Mouse (Mus musculus): ENCODE results near the gene Trmt5. TPM values are rescaled to one million over a fixed set of nuclear protein-coding genes. Genes with fewer than 3 reads are reported as not detected.

Gene Trmt5
- polyA plus RNA-seq, 3 experiments from 2014 or later: 15.0 to 18.6 (median 15.2) TPM

DNA sequence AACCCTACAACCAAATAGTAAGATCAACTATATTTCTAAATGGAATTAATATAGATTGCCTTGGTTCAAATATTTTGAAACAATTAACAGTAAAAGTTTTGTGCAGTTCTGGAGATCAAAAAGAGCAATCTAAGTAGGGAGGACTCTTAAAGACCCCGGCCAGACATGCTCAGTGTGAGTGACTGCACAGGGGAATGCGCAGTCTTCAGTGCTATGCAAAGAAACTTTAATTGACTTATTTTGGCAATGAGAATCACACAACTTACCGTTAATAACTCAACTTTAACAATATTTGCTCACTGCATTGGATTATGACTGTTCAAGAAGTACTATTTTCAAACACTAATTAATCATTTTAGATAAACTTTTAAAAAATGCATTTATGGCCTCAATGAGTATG, 17.0 kb downstream of the Trmt5 start:
- ATAC-seq: no peak

DNA sequence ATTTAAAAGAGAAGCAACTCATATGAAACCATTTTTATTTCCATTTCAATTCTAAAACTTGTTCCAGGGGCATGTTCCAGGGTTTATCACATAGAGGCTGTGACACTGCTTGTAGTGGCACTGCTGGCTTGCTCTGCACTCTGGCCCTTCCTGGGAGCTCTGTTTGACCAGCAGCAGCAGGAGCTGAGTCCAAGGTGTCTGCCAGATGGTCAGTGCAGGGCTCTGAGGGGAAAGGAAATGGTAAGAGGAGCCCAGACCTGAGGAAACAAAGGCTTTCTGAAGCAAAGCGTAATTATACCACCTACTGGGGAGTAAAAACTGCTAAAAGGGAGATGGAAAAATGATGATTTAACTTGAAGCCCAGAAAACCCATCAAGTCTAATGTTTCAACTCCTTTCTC, 18.0 kb downstream of the Trmt5 start:
- ATAC-seq: no peak

DNA sequence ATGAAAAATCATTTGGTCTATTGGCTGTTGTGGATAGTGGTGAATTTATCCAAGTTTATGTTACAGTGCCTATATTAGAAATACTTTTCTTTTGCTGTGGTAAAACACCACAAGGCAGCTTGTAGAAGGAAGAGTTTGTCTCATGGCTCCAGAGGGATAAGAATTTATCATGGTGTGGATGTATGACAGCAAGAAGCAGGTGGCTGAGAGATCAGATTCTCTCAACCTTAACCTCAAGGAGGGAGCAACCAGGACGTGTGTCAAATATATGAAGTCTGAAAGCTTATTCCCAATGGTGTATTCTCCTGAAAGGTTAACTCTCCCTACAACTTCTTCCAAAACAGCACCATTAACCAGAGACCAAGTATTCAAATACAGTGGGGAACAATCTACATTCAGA, 19.9 kb downstream of the Trmt5 start:
- no peak for ATAC-seq

DNA sequence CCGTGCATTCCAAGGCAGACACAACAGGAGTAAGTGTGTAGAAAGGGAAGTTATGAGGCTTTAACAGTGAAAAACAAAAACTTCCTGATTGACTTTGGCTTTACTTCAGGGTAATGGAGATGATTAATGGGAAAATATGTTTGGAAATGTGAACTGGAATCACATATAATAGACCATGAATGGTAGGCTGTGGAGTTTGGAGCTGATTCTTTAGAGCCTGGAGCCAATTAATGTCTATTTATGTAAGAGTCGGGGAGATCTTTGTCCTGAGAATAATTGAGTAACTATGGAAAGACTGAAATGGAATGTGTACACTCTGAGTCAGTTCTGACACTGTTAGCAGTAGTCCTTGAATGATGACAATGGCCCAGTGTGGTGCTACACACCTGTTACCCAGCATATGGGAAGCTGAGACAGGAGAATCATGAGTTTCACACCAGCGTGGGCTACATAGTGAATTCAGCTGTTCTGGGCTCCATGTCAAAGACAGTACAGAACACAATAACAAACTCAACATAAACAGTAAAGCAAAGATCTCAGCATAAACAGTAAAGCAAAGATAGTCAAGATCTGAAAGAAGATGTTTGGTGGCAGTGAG, 21.0 kb downstream of the Trmt5 start:
- no peak for ATAC-seq

DNA sequence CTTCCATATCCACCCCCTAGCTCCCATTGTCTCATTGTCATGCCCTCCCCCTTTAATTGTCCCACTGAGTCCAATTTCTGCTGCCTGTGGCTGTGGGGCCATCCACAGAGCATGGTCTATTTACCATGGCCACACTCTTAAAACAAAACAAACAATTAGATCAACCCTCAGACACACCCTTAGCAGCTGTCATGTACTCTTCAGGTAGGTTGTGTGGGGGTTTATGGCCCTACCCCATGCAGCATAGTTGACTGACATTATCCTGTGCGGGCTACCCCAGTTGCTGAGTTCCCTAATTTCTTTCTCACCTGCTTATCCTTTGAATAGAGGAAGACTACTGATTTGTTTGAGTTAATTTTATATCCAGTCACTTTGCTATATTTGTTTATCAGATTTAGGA, 26.2 kb downstream of the Trmt5 start:
- ATAC-seq: no peak

DNA sequence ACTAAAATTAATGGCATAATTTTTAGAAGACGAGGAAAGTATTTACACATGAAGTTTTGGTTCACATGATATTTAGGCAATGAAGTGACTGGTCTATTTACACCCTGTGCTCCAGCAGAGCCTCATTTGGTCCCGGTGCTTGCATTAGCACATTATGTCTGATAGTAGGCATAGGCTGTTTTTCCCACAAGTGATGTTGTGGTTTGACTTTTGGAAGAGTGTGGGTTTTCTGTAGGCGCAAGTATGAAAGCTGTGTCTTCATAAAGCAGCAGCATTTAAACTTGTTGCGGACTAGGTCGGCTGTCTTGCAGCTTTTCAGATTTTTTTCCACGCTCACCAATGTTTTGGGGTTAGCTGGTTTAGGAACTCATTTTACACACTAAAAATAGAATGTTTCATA, 27.2 kb downstream of the Trmt5 start:
- ATAC-seq: no peak

DNA sequence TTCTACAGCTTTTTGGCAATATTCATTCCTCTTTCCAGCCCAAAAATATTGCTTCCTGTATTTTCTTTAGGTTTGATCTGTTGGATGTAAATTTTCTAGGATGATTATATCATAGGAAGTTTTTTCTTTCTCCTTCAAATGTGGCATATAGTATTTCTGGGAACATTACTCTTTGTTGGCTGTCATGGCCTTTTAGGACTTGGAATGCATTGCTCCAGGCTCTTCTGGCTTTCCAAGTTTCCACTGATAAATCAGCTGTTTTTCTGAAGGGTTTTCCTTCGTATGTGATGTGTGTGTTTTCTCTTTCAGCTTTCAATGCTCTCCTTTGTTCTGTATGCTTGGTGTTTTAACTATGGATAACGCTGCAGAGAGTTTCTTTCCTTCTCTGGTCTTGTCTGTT, 31.5 kb downstream of the Trmt5 start:
- ATAC-seq: no peak

DNA sequence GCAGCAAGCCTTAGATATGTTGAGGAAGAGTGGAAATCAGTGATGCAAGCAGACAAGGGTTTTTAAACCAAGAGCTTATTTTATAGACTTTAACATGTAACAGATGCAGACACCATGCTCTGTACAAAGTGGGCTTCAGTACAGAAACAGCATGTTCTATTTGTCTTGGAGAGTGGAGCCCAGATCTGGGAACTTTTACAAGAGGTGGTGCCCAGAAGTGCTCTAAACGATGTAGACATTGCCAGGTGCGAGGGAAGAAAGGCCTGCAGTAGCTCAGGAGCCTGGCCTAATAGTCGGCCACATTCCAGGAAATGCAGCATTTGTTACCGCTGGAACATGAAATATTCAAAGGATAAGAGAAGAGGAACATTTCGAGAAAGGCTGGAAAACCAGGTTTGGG, 40.8 kb downstream of the Trmt5 start:
- ATAC-seq: no peak

DNA sequence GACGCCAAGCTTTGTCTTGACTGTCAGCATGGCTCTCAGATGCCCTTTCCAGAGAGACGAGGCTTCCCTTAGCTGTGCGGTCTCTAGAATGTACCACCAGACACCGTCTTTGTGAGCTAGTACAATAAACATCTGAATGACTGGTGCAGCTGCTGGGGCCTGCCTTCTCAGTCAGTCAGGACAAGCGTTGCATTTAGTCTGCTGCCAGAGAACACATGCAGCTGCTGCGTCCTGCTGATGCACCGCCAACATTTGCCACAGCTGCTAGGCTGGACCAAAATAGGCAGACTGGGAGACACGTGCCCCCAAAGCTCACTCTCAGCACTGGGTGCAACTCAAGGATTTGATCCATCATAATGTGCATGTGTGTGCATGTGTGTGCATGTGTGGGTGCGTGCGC, 44.5 kb downstream of the Trmt5 start:
- no peak for ATAC-seq

DNA sequence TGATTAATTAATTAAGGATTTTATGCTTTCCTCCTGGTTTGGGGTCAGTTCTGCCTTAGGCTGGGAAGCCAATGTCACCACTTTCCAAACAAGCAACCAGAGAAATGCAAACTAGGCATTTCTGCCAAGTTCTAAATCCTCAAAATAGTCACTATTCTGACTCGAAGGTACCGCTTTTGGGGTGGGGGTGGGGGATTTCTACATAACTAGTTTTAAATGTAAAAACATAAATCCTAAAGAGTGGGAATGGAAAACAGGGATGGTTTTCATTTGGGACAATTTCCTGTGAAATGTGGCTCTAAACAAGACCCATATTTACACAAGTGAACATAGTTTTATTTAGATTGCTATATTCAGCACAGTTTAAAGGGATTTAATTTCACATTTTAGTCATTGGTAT, 53.9 kb downstream of the Trmt5 start:
- ATAC-seq: no peak

DNA sequence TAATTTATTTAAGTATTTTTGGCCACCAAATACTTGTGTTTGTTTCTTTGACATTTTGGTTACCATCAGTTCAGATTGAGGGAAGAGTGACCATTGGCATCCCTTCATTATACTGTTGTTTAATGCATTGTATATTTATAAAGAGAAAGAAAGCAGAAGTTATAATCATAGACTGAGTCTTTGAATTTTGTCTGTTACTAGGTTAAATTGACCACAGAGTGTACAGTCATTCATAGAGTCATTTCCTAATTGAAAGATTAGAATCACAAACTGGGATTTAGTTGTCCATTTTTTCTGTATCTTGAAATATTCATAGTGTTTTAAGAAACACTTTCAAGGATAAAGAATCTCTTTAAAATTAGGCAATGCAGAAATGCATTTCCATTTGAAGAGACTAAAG, 55.0 kb downstream of the Trmt5 start:
- no peak for ATAC-seq

DNA sequence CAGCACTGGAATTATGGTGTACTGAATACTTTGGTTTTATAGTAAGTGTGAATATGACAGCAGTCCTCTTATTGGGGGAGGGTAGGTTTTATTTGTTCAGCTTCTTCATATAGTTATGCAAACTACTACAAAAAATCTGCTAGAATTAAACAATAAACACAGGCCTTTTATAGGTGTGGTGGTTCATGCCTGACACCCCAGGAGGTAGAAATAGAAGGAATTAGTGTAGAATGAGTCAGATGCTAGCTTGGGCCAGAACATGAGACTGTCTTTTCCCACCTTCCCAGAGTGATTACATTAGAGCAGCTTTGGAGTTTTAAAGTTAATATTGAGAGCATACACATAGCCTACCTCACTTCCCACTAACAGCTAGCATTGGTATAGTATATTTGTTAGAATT, 56.3 kb downstream of the Trmt5 start:
- ATAC-seq: no peak

Other genes with a start within 250 kb of the Trmt5 start
- not detected for gene Six1, start 232.8 kb downstream of the Trmt5 start, polyA plus RNA-seq (2017; shearing (Covaris generic))
- under 1 TPM; 0.08 to 0.26 (median 0.11) TPM for gene Six4, start 173.3 kb downstream of the Trmt5 start, polyA plus RNA-seq (2017; shearing (Covaris generic))
- 10 to 100 TPM; 21.8 to 40.7 (median 36.1) TPM for gene Mnat1, start 163.0 kb downstream of the Trmt5 start, polyA plus RNA-seq (2017; shearing (Covaris generic))
- gene Slc38a6, start 69 bp upstream of the Trmt5 start, polyA plus RNA-seq (2017; shearing (Covaris generic)): 1 to 10 TPM; 3.0 to 6.4 (median 6.3) TPM

Measured in inflammation-experienced regulatory T-cells, adult 6 months (primary cell).